ENCODE assay signal across 18 mouse cellular contexts in genomic region chr5:65521803-65522202, GRCm38 (mm10). TPM values are rescaled to one million over a fixed set of nuclear protein-coding genes. Genes with fewer than 3 reads are reported as not detected.
A peak's percentile ranks its signal among the peaks of the same experiment; 100 is the strongest.
DNase-seq lines count a peak whose midpoint lies in the region; ATAC-seq and TF ChIP-seq lines count a peak whose summit lies in the region.
"Had no signal": no experiment of that assay in that cellular context is flagged by ENCODE, and none has a peak within 500 bp of the region (broad histone marks: within the 10 kb centered on the region; RNA-seq: fewer than 3 reads in every experiment).

No protein-coding gene starts in this region.

- TF ChIP-seq CTCF in left cerebral cortex, adult 2 months (IDR thresholded peaks at IDR 0.05), result peak; percentile 16; the same call in 1 of the 2 replicates

- H3K27ac ChIP-seq in left cerebral cortex, adult 2 months, result no peak overlapping the region
- H3K27ac ChIP-seq: embryonic facial prominence, embryonic 15.5 days; limb, embryonic 15.5 days; midbrain, embryonic 12.5 days had no signal

- intact Hi-C loops in left cerebral cortex, adult 2 months (cut with DNase I), result no loop called here
- intact Hi-C loops in left cerebral cortex, postnatal 10 days (cut with DNase I), result no loop called here

- ATAC-seq in CD4-positive, CD25-positive, alpha-beta regulatory T cell, adult 4 months, result no peak
- ATAC-seq: activated CD4-positive, CD25-positive, alpha-beta regulatory T cell, adult 4 months had no signal

- peak; percentile 54 for DNase-seq in CD4-positive, CD25-positive, alpha-beta regulatory T cell, adult 2 months (ENCODE audit: low read depth, low spot score)
- no peak for DNase-seq in left cerebral cortex, adult 2 months (ENCODE audit: extremely low spot score in 1 of 2, low spot score in 2 of 2)
- no peak for DNase-seq in left cerebral cortex, postnatal 10 days (ENCODE audit: extremely low spot score in 1 of 2, low spot score in 2 of 2)
- peak; percentile 12 for DNase-seq in brain, adult 2 months (ENCODE audit: low read depth, low spot score)
- peak; percentile 31 for DNase-seq in retina, embryonic 14.5 days (ENCODE audit: low spot score)
- no peak for DNase-seq in adrenal gland, postnatal 14 days
- no peak for DNase-seq in frontal cortex, postnatal 10 days (ENCODE audit: low spot score in 2 of 2)
- DNase-seq: cerebellum, adult 9-10 months; gastrocnemius, postnatal 10 days; kidney, postnatal 14 days had no signal

- H3K4me3 ChIP-seq in left cerebral cortex, adult 2 months, result no peak overlapping the region
- H3K4me3 ChIP-seq: embryonic facial prominence, embryonic 15.5 days; limb, embryonic 15.5 days; midbrain, embryonic 12.5 days had no signal

RNA-seq across cellular contexts. Expression of gene Smim14, which starts 15.2 kb away (rescaled TPM):
- 100 to 1,000 TPM; 155 to 157 TPM for polyA plus RNA-seq in CD4-positive, CD25-positive, alpha-beta regulatory T cell, adult 4 months (2017; shearing (Covaris generic))
- total RNA-seq in left cerebral cortex, adult 2 months (2021), result 100 to 1,000 TPM; 156 to 163 TPM
- 100 to 1,000 TPM; 127 to 143 TPM for total RNA-seq in left cerebral cortex, postnatal 10 days (2021)
- total RNA-seq in adrenal gland, postnatal 14 days (2021), result 133 and 149 TPM in 2 replicates

RNA-seq across cellular contexts. Expression of gene Ube2k, which starts 15.2 kb away (rescaled TPM):
- polyA plus RNA-seq in CD4-positive, CD25-positive, alpha-beta regulatory T cell, adult 4 months (2017; shearing (Covaris generic)), result 100 to 1,000 TPM in 1 of 2 experiments, 10 to 100 TPM in 1; 97.1 to 108 TPM
- 100 to 1,000 TPM; 117 to 124 TPM for total RNA-seq in left cerebral cortex, adult 2 months (2021)
- 100 to 1,000 TPM; 134 to 138 TPM for total RNA-seq in left cerebral cortex, postnatal 10 days (2021)
- 107 and 112 TPM in 2 replicates for total RNA-seq in adrenal gland, postnatal 14 days (2021)

RNA-seq across cellular contexts. Expression of gene Gm43552, which starts 29.2 kb away (rescaled TPM):
- not detected for polyA plus RNA-seq in CD4-positive, CD25-positive, alpha-beta regulatory T cell, adult 4 months (2017; shearing (Covaris generic))
- not detected for total RNA-seq in left cerebral cortex, adult 2 months (2021)
- not detected for total RNA-seq in left cerebral cortex, postnatal 10 days (2021)
- not detected in 2 replicates for total RNA-seq in adrenal gland, postnatal 14 days (2021)
- total RNA-seq: hematopoietic stem cell, adult 5-6 weeks had no signal
- polyA plus RNA-seq: activated CD4-positive, CD25-positive, alpha-beta regulatory T cell, adult 4 months; limb, embryonic 15.5 days; midbrain, embryonic 12.5 days; spleen, adult 2 months; urinary bladder, adult 2 months had no signal

Comparison
In these comparisons a context has a peak if more than half of its experiments do, and no peak if none do; other contexts are left out.
1. DNase-seq: peak in CD4-positive, CD25-positive, alpha-beta regulatory T cell, adult 2 months (single experiment), brain, adult 2 months (single experiment) and retina, embryonic 14.5 days (single experiment); none in left cerebral cortex, adult 2 months (0 of 2), left cerebral cortex, postnatal 10 days (0 of 2), adrenal gland, postnatal 14 days (single experiment) and frontal cortex, postnatal 10 days (0 of 2).